Mouse (Mus musculus) brain, embryonic 14.5 days (tissue): ENCODE results near the gene Rbm14. TPM values are rescaled to one million over a fixed set of nuclear protein-coding genes. Genes with fewer than 3 reads are reported as not detected.
"Not testable (repeated sequence)": the region's sequence is repeated elsewhere in the genome, so short reads cannot be mapped to it uniquely, and the experiment has no call there.

ENCODE experiments used
- DNase-seq: peaks from one replicate; pipeline ENCODE4 v3.0.0-alpha.2; 2011; ENCODE audit warnings: low read depth
- CTCF ChIP-seq: fragments of 200-500 bp; IDR thresholded peaks from 2 replicates; pipeline ENCODE4 v1.5.1; 2012; ENCODE audit warnings: inconsistent platforms, mild to moderate bottlenecking, moderate library complexity, borderline replicate concordance; ENCODE audit not compliant: insufficient read depth, insufficient read length; ENCODE audit errors: extremely low read depth
- POLR2A ChIP-seq: fragments of 200-500 bp; IDR thresholded peaks from 2 replicates; pipeline ENCODE4 v1.6.1; 2012; ENCODE audit warnings: mild to moderate bottlenecking, inconsistent platforms, borderline replicate concordance; ENCODE audit not compliant: poor library complexity, insufficient read depth, insufficient read length, severe bottlenecking; ENCODE audit errors: extremely low read depth
- polyA plus RNA-seq: library from polyadenylated mRNA; depleted of rRNA; stranded (reverse); fragments of >200 nt; gene quantifications from 2 replicates; pipeline ENCODE4 v1.2.3, GENCODE M21; 2012

The Rbm14 gene
- polyA plus RNA-seq, 1 experiment, result 70.7 TPM

GRCm38 (mm10) chr19:4803283-4803682 is 8.2 kb downstream of the Rbm14 start:
- TF ChIP-seq POLR2A, result no peak
- no peak for TF ChIP-seq CTCF
- no peak for DNase-seq

GRCm38 (mm10) chr19:4802691-4803091 is 8.7 kb downstream of the Rbm14 start:
- no peak for DNase-seq

GRCm38 (mm10) chr19:4799083-4799482 is 12.4 kb downstream of the Rbm14 start:
- TF ChIP-seq CTCF (no peak), POLR2A (no peak)
- DNase-seq, result no peak

More at GRCm38 (mm10) chr19:4802691-4803091, 8.7 kb downstream of the Rbm14 start:
- TF ChIP-seq CTCF (no peak), POLR2A (no peak)

- DNase-seq, result no peak
These were observed 13.6 kb downstream of the Rbm14 start for GRCm38 (mm10) chr19:4797846-4798245.

GRCm38 (mm10) chr19:4795929-4796328 is 15.5 kb downstream of the Rbm14 start:
- TF ChIP-seq CTCF, result no peak
- no peak for TF ChIP-seq POLR2A
- DNase-seq, result no peak

More at GRCm38 (mm10) chr19:4797846-4798245, 13.6 kb downstream of the Rbm14 start:
- TF ChIP-seq POLR2A (no peak), CTCF (no peak)

GRCm38 (mm10) chr19:4793831-4794422 is 17.5 kb downstream of the Rbm14 start, which contains the start of gene Rbm4:
TSS of gene Rbm4 (minus strand) at chr19:4793901.
- TF ChIP-seq POLR2A (no peak; the same call in 1 of the 2 replicates), CTCF (no peak)
- peak; percentile 100 for DNase-seq

- DNase-seq, result no peak
- TF ChIP-seq POLR2A (no peak), CTCF (no peak)
These were observed 18.1 kb downstream of the Rbm14 start for GRCm38 (mm10) chr19:4793281-4793830.

GRCm38 (mm10) chr19:4786313-4786712 is 25.1 kb downstream of the Rbm14 start:
- no peak for TF ChIP-seq CTCF
- TF ChIP-seq POLR2A, result no peak
- DNase-seq, result no peak

- DNase-seq, result no peak
- TF ChIP-seq POLR2A, result no peak
- no peak for TF ChIP-seq CTCF
These were observed 26.2 kb downstream of the Rbm14 start for GRCm38 (mm10) chr19:4785206-4785605.

GRCm38 (mm10) chr19:4782891-4783290 is 28.5 kb downstream of the Rbm14 start:
- TF ChIP-seq CTCF, result no peak
- no peak for TF ChIP-seq POLR2A
- no peak for DNase-seq

GRCm38 (mm10) chr19:4772785-4773184 is 38.6 kb downstream of the Rbm14 start:
- TF ChIP-seq CTCF, result no peak
- TF ChIP-seq POLR2A, result no peak
- DNase-seq, result no peak

GRCm38 (mm10) chr19:4767507-4768148 is 43.8 kb downstream of the Rbm14 start:
- DNase-seq, result no peak
- TF ChIP-seq POLR2A (no peak), CTCF (no peak)

GRCm38 (mm10) chr19:4762876-4763275 is 48.6 kb downstream of the Rbm14 start:
- DNase-seq, result peak; percentile 15

GRCm38 (mm10) chr19:4760544-4760943 is 50.9 kb downstream of the Rbm14 start:
- DNase-seq, result not testable (repeated sequence)

More at GRCm38 (mm10) chr19:4762876-4763275, 48.6 kb downstream of the Rbm14 start:
- TF ChIP-seq CTCF (peak; percentile 12; the same call in 1 of the 2 replicates), POLR2A (no peak)
